Mouse (Mus musculus) liver, adult 2 months (tissue): ENCODE data around the gene Gpam.

Experiments
- CTCF ChIP-seq: fragments of 200-500 bp; IDR thresholded peaks from 2 replicates; pipeline ENCODE4 v1.5.1; 2011; ENCODE audit warnings: low read depth, low read length, control low read depth
- POLR2A ChIP-seq: fragments of 200-500 bp; IDR thresholded peaks from 2 replicates; pipeline ENCODE4 v1.6.1; 2011; ENCODE audit warnings: low read length, control low read depth; ENCODE audit not compliant: insufficient read depth; ENCODE audit errors: extremely low read depth

GRCm38 (mm10) chr19:55149646-55150045 lies 22.6 kb upstream of the Gpam start:
- TF ChIP-seq CTCF (no peak), POLR2A (no peak)
